Mouse (Mus musculus) MEL (cell line): ENCODE data around the gene Fgf23. TPM values are rescaled to one million over a fixed set of nuclear protein-coding genes. Genes with fewer than 3 reads are reported as not detected.

Experiments
- DNase-seq: peaks from one replicate; pipeline ENCODE4 v3.0.0; 2011; ENCODE audit warnings: low read depth, low spot score
- H3K27ac ChIP-seq: 2 replicates; pipeline ENCODE4 v1.5.1; 2012; ENCODE audit warnings: low read depth, mild to moderate bottlenecking, control low read depth, low read length, moderate library complexity; ENCODE audit not compliant: control insufficient read depth
- H3K27me3 ChIP-seq, 2 experiments: fragments of 150-350 bp in 1 of 2; sonication (generic) in 1 of 2; 2 replicates each; pipeline ENCODE4 v1.6.1; 2012; ENCODE audit warnings: low read length in 2 of 2, mild to moderate bottlenecking in 2 of 2, improper control_type of control experiment in 1 of 2, moderate library complexity in 1 of 2; ENCODE audit not compliant: insufficient read depth in 2 of 2, control insufficient read depth in 1 of 2
- H3K36me3 ChIP-seq, 2 experiments: 2 replicates each; pipeline ENCODE4 v1.6.1; 2012 to 2014; ENCODE audit warnings: low read length in 2 of 2, improper control_type of control experiment in 1 of 2, inconsistent platforms in 1 of 2, mild to moderate bottlenecking in 1 of 2; ENCODE audit not compliant: insufficient read depth in 2 of 2, control insufficient read depth in 1 of 2
- H3K4me1 ChIP-seq, 2 experiments: fragments of 150-350 bp in 1 of 2; sonication (generic) in 1 of 2; 2 replicates each; pipeline ENCODE4 v1.6.1; 2012; ENCODE audit warnings: low read length in 2 of 2, improper control_type of control experiment in 1 of 2, mild to moderate bottlenecking in 1 of 2; ENCODE audit not compliant: insufficient read depth in 2 of 2, control insufficient read depth in 1 of 2
- H3K4me3 ChIP-seq, 2 experiments: fragments of 150-350 bp in 1 of 2; sonication (generic) in 1 of 2; 2 replicates each; pipeline ENCODE4 v1.5.1; 2012; ENCODE audit warnings: low read depth in 2 of 2, low read length in 2 of 2, mild to moderate bottlenecking in 2 of 2, moderate library complexity in 2 of 2, control low read depth in 1 of 2, improper control_type of control experiment in 1 of 2; ENCODE audit not compliant: control insufficient read depth in 1 of 2, insufficient read depth in 1 of 2
- H3K79me2 ChIP-seq: 2 replicates; pipeline ENCODE4 v1.6.1; 2012; ENCODE audit warnings: mild to moderate bottlenecking, low read length, moderate library complexity; ENCODE audit not compliant: control insufficient read depth, poor library complexity, insufficient read depth
- H3K9ac ChIP-seq: 2 replicates; pipeline ENCODE4 v1.6.1; 2012; ENCODE audit warnings: low read depth, mild to moderate bottlenecking, control low read depth, low read length, moderate library complexity; ENCODE audit not compliant: control insufficient read depth, poor library complexity, severe bottlenecking
- H3K9me3 ChIP-seq: fragments of 150-350 bp; sonication (generic); replicated peaks from 2 replicates; pipeline ENCODE4 v1.6.1; 2012; ENCODE audit warnings: mild to moderate bottlenecking, low read length, improper control_type of control experiment, moderate library complexity; ENCODE audit not compliant: insufficient read depth
- CTCF ChIP-seq, 3 experiments: IDR thresholded peaks in 2 of 3; conservative IDR thresholded peaks in 1 of 3; 2 replicates each; pipeline ENCODE4 v1.5.1; 2011 to 2012; ENCODE audit warnings: low read length in 3 of 3, low read depth in 2 of 3, mild to moderate bottlenecking in 2 of 3, improper control_type of control experiment in 1 of 3, inconsistent platforms in 1 of 3, mixed read lengths in 1 of 3, moderate library complexity in 1 of 3; ENCODE audit not compliant: control insufficient read depth in 1 of 3, insufficient read depth in 1 of 3, poor library complexity in 1 of 3, severe bottlenecking in 1 of 3
- E2F4 ChIP-seq: IDR thresholded peaks from 2 replicates; pipeline ENCODE4 v1.6.1; 2011; ENCODE audit warnings: low read depth, low read length, improper control_type of control experiment, borderline replicate concordance
- ELF1 ChIP-seq: IDR thresholded peaks from 2 replicates; pipeline ENCODE4 v1.6.1; 2014; ENCODE audit warnings: low read depth, mild to moderate bottlenecking, inconsistent platforms, low read length, improper control_type of control experiment, moderate library complexity
- EP300 ChIP-seq, 2 experiments: IDR thresholded peaks; 2 replicates each; pipeline ENCODE4 v1.6.1; 2011; ENCODE audit warnings: improper control_type of control experiment in 2 of 2, low read length in 2 of 2, low read depth in 1 of 2, mild to moderate bottlenecking in 1 of 2
- GABPA ChIP-seq: IDR thresholded peaks from 2 replicates; pipeline ENCODE4 v1.6.1; 2012; ENCODE audit warnings: low read depth, mild to moderate bottlenecking, inconsistent platforms, low read length, improper control_type of control experiment, moderate library complexity
- KAT2A ChIP-seq: conservative IDR thresholded peaks from 2 replicates; pipeline ENCODE4 v1.6.1; 2012; ENCODE audit warnings: low read depth, low read length, improper control_type of control experiment, inconsistent platforms
- MAFK ChIP-seq: IDR thresholded peaks from 2 replicates; pipeline ENCODE4 v1.6.1; 2011; ENCODE audit warnings: low read depth, mild to moderate bottlenecking, low read length, improper control_type of control experiment, borderline replicate concordance
- MAX ChIP-seq: IDR thresholded peaks from 2 replicates; pipeline ENCODE4 v1.6.1; 2011; ENCODE audit warnings: low read length, improper control_type of control experiment
- MEF2A ChIP-seq: IDR thresholded peaks from 2 replicates; pipeline ENCODE4 v1.6.1; 2014; ENCODE audit warnings: low read depth, mild to moderate bottlenecking, inconsistent platforms, low read length, improper control_type of control experiment; ENCODE audit not compliant: poor library complexity, insufficient replicate concordance, severe bottlenecking; ENCODE audit errors: extremely low read depth
- MXI1 ChIP-seq: IDR thresholded peaks from 2 replicates; pipeline ENCODE4 v1.6.1; 2011; ENCODE audit warnings: mild to moderate bottlenecking, low read depth, low read length, improper control_type of control experiment
- MYB ChIP-seq: IDR thresholded peaks from 2 replicates; pipeline ENCODE4 v1.6.1; 2011; ENCODE audit warnings: mild to moderate bottlenecking, low read depth, low read length, improper control_type of control experiment
- NELFE ChIP-seq: IDR thresholded peaks from 2 replicates; pipeline ENCODE4 v1.6.1; 2011; ENCODE audit warnings: low read depth, low read length, improper control_type of control experiment
- NRF1 ChIP-seq: IDR thresholded peaks from 2 replicates; pipeline ENCODE4 v1.6.1; 2014; ENCODE audit warnings: low read depth, mild to moderate bottlenecking, inconsistent platforms, low read length, improper control_type of control experiment, moderate library complexity; ENCODE audit not compliant: poor library complexity, insufficient read depth, severe bottlenecking
- POLR2AphosphoS2 ChIP-seq: IDR thresholded peaks from 2 replicates; pipeline ENCODE4 v1.6.1; 2011; ENCODE audit warnings: low read length, improper control_type of control experiment
- RCOR1 ChIP-seq: IDR thresholded peaks from 2 replicates; pipeline ENCODE4 v1.6.1; 2012; ENCODE audit warnings: low read depth, mild to moderate bottlenecking, inconsistent platforms, low read length, improper control_type of control experiment
- TAL1 ChIP-seq: IDR thresholded peaks from 2 replicates; pipeline ENCODE4 v1.6.1; 2012; ENCODE audit warnings: mild to moderate bottlenecking, inconsistent platforms, low read length, moderate library complexity, mixed read lengths
- TCF12 ChIP-seq: IDR thresholded peaks from 2 replicates; pipeline ENCODE4 v1.6.1; 2014; ENCODE audit warnings: low read depth, mild to moderate bottlenecking, inconsistent platforms, low read length, improper control_type of control experiment, moderate library complexity
- UBTF ChIP-seq: IDR thresholded peaks from 2 replicates; pipeline ENCODE4 v1.6.1; 2012; ENCODE audit warnings: low read depth, mild to moderate bottlenecking, inconsistent platforms, low read length, improper control_type of control experiment, moderate library complexity, borderline replicate concordance; ENCODE audit not compliant: insufficient read depth
- USF1 ChIP-seq: IDR thresholded peaks from 2 replicates; pipeline ENCODE4 v1.6.1; 2014; ENCODE audit warnings: low read depth, mild to moderate bottlenecking, inconsistent platforms, low read length, improper control_type of control experiment, moderate library complexity
- ZNF384 ChIP-seq: IDR thresholded peaks from 2 replicates; pipeline ENCODE4 v1.6.1; 2012; ENCODE audit warnings: low read depth, mild to moderate bottlenecking, inconsistent platforms, low read length, improper control_type of control experiment
- polyA plus RNA-seq, 2 experiments: library from polyadenylated mRNA; stranded (reverse) in 1 of 2; unstranded in 1 of 2; fragments of >175 nt in 1 of 2; fragments of >200 nt in 1 of 2; gene quantifications; 2 replicates each; pipeline versions ENCODE4 v1.2.1 to v1.2.4; 2012; ENCODE audit warnings: low replicate concordance in 2 of 2, low read depth in 1 of 2; ENCODE audit not compliant: insufficient read length in 2 of 2, insufficient read depth in 1 of 2, missing spikeins in 1 of 2
- total RNA-seq: library from RNA; depleted of rRNA; stranded (reverse); fragments of 300-350 nt; gene quantifications from 2 replicates; pipeline ENCODE4 v1.2.3, GENCODE M21; 2012

The Fgf23 gene
- total and polyA plus RNA-seq, 3 experiments: not detected

DNA sequence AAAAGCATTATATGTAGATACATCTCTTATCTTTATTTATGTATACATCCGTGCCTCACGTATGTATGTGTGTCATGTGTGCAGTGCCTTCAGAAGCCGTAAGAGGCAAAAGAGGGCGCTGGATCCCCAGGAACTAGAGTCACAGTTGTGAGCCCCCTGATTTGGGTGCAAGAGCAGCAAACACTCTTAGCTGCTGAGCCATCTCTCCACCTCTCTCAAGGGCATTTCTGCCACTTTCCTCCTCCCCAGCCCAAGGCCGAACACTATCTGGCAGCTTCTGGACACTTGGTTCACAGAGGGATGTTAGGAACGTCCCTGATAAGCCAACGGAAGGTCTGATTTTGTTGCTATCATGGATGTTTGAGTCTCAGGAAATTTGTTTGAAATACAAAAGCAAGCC, 50.8 kb downstream of the Fgf23 start:
- no peak overlapping the region for H3K27ac ChIP-seq
- no peak for TF ChIP-seq GABPA
- no peak for TF ChIP-seq TAL1
- TF ChIP-seq CTCF (IDR thresholded peaks at IDR 0.05 in 2 of 3, conservative IDR thresholded peaks at IDR 0.05 in 1 of 3; ENCODE audit: control insufficient read depth in 1 of 3, insufficient read depth in 1 of 3, low read depth in 2 of 3, low read length in 3 of 3, poor library complexity in 1 of 3, severe bottlenecking in 1 of 3): no peak
- TF ChIP-seq POLR2AphosphoS2: no peak
- no peak for TF ChIP-seq ZNF384
- no peak for TF ChIP-seq MAX
- no peak for TF ChIP-seq EP300 (IDR thresholded peaks at IDR 0.05; ENCODE audit: low read depth in 1 of 2, low read length in 2 of 2)
- TF ChIP-seq E2F4: no peak
- no peak for TF ChIP-seq MEF2A
- TF ChIP-seq NRF1: no peak
- no peak for TF ChIP-seq ELF1
- no peak for TF ChIP-seq MAFK
- no peak for TF ChIP-seq TCF12
- no peak for TF ChIP-seq MXI1
- no peak for TF ChIP-seq MYB
- no peak for TF ChIP-seq NELFE
- TF ChIP-seq RCOR1: no peak
- TF ChIP-seq UBTF: no peak
- TF ChIP-seq USF1: no peak
- TF ChIP-seq KAT2A: no peak
- no peaks in the 10 kb centered on the region for H3K4me1 ChIP-seq
- H3K9ac ChIP-seq: no peak overlapping the region
- no peaks in the 10 kb centered on the region for H3K27me3 ChIP-seq
- no peak for DNase-seq
- peaks cover 0 to 6% of the 10 kb centered on the region in 2 experiments; a peak in 2 of 4 replicates for H3K36me3 ChIP-seq
- H3K4me3 ChIP-seq: no peak overlapping the region
- no peaks in the 10 kb centered on the region for H3K9me3 ChIP-seq
- H3K79me2 ChIP-seq: no peaks in the 10 kb centered on the region

DNA sequence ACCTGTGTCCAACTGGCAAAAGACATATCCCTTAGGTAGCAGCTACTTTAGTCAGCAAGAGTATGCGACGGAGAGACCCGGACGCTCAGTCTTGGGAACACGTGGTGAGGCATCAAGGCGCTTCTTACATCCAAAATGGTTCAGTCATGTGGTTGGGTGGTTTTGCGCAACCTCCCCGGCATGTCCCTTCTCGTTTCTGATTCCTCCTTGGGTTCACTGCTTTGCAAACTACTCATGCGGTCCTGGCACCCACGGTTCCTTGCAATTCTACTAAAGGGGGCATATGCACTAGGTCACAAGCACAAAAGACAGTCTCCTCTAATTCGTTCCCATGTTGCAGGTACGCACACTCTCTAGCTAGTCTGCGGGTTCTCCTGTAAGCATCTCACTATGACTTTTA, 57.0 kb downstream of the Fgf23 start:
- Histone ChIP-seq H3K9me3 (no peaks in the 10 kb centered on the region), H3K79me2 (no peaks in the 10 kb centered on the region), H3K27ac (no peak overlapping the region), H3K4me1 (no peaks in the 10 kb centered on the region), H3K27me3 (no peaks in the 10 kb centered on the region), H3K36me3 (peaks cover 3 to 26% of the 10 kb centered on the region in 2 experiments; a peak in 3 of 4 replicates)
- TF ChIP-seq NELFE: no peak
- TF ChIP-seq, all 39 proteins: peak for 0
- no peak for DNase-seq
- H3K4me3 ChIP-seq: no peak overlapping the region
- H3K9ac ChIP-seq: no peak overlapping the region
